Mouse (Mus musculus) right cerebral cortex, postnatal 25 days (tissue): ENCODE data around the gene Lrfn2.

ENCODE experiments used
- DNase-seq: peaks from one replicate; pipeline ENCODE4 v3.0.0; 2022

Gene Lrfn2

DNA sequence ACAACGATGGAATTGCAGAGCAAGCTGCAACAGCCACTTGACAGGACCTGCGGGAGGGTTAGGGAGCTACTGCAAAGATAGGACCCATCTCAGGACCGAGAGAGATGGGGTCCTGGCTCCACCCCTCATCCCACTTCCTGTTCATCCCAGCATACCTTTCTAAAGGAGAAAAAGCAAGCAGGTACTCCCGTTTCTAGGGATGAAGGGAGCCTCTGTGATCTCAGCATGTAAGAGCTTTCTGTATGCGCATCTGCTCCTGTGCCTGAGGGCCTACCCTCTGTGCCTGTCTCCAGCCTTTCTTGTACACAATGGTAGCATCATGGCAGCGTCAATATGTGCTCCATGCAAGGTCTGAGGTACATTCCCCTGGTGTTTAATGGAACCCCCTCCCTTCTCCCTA lies 102.9 kb downstream of the Lrfn2 start:
- DNase-seq: no peak

DNA sequence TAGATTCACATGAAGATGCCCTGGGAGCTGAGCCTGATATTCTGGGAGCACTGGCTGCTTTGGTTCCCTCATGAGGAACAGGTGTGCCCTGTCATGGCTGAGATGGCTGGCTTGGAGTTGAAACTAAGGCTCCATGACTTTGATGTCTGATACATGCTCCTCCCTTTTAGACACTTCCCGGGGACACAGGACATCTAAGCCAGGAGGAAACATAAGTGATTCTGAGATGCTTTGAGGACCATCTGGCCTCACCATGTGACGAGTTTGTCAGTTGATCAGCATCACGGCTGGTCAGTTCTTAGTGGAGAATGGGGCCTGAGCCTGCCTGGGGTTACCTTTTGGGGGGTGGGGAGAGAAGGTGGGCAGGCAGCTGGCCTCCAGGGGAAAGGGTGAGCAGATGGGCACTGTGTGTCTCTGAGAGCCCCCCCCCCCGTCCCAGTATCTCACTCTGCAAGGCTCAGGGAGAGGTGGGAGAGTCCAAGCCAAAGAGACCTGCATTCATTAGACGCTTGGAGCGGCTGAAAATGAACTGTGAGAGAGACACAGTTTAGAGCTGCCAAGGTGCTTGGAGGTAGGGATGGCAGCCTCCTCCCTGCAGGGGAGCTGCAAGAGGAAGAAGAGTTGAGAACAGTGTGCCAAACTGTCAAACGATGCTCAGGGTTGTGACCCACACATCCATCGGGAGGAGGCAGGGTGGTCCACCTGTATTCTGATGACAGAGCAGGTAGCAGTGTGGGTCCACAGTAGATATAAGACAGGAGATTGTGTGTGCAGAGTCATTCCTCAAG lies 105.2 kb downstream of the Lrfn2 start:
- DNase-seq: no peak

DNA sequence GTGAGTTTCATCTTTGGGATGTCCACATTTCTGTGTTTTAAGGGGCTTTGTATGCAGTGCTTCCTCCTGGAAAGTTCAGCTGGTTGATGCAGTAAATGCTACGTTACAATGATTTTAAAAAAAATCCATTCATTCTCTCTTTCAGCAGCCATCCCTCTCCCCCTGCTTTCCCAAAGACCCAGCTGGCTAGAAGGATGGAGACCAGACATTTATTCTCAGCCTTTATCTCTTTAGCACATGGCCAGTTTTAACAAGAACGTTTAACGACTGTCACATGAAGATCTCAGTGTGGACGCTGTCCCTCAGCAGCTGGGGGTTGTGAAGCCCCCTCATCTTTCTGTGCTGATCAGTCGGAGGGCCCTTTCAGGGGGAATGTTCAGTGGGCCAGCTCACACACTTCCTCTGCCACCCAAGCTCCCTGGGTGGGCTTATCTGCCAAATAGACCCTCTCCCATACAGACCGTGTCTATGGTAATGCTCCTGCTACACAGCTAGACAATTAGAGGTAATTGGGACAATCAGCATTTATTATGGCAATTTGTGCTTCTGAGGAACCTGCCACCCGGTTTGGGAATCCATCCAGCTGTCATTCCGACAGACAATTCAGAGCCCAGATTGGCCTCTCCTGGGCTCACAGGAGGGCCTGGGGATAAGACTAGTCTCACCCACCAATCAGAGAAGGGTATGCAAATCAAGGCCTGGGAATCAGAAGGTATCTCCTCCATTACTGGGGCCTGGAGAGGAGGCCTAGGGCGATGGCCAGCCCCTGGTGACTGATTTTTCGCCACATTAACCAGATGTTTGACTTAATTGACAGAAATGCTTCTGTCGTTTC lies 111.8 kb downstream of the Lrfn2 start:
- no peak for DNase-seq

DNA sequence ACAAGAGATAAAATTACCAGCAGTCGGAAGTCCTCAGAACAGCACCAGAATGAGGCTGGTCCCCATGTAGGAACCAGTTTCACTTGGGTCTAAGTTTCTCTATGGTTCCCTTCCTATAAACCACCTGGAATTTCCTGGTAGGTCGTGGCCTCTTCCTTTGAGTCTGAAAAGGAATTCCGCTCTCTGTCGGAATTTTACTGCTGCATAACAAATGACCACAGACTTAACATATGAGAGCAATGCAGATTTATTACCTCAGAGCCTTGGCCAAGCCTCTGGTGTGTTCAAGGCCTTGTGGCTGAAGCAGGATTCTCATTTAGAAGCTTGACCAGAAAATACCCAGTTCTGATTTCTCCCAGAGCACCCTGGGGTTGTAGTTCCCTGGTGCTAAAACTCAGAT lies 115.7 kb downstream of the Lrfn2 start:
- no peak for DNase-seq

DNA sequence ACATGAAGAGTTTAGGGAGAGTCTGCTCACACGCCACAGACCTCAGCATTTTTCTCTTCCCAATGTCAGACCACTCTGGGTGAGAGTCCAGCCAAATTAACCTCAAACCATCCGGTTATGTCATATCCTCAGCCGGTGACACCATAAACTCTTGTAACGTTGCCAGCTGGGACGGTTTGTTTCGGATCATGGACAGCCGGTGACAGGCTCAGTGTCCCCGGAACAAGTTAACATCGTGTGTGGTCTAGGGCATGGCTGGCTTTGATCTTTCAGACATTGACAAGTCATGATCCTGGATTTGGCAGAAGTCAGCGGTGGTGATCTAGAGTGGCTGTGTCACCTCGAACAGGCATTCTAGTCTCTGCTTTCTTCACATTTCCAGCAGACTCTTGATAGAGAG lies 119.1 kb downstream of the Lrfn2 start:
- DNase-seq: no peak

DNA sequence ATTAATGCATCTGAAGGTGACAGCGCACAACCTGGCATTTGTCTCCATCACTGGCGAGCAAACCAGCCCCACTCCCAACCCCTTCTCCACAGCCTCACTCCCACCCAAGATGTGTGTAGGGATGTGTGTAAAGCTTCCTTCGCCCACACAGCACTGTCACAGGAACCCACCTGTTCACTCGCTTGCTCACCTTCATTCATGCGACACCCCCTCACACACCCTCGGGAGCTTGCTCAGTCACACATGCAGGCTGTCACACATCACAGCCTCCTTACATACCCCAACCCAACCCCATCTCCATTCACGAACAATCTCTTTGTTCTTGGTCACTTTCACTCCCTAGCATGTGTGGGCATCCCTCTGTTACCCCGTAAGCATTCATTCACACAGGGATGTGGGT lies 129.0 kb downstream of the Lrfn2 start:
- DNase-seq: peak; percentile 31

DNA sequence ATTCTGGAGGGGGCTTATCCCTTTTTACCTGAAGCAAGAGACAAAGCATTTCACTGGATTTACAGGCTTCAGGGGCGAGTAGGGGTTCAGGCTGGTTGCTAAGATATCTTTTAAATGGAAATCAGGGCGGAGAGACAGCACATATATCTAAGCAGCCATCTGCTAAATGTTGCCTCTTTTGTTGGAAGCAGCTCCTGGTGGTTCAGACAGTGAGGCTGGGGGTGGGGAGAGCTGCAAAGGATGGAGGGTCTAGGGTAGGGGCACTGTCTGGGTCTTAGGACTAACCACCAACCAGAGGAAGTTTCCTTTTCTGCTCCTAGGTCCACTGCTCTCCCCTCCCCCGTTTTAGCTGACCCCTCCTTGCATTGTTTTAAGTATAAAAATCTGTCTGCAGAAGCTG lies 131.6 kb downstream of the Lrfn2 start:
- DNase-seq: no peak

DNA sequence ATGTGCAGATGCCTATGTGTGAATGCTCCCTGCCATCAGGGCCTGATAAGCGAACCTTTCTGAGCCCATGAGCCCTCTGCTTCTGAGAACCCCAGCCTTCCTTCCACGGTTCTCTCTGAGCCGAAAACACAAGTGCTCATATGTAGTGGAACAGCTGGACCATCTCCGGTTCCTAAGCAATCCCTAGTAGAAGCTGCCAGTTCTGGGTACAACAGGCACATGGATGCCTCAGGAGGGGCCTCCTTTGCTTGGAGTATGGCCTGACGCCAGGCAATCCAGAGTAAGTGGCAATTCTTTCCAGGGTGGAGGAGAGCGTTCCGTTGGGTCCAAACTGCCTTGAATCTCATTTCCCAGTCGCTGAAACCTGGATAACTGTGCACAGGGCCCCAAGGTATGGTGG lies 132.3 kb downstream of the Lrfn2 start:
- DNase-seq: peak; percentile 62

DNA sequence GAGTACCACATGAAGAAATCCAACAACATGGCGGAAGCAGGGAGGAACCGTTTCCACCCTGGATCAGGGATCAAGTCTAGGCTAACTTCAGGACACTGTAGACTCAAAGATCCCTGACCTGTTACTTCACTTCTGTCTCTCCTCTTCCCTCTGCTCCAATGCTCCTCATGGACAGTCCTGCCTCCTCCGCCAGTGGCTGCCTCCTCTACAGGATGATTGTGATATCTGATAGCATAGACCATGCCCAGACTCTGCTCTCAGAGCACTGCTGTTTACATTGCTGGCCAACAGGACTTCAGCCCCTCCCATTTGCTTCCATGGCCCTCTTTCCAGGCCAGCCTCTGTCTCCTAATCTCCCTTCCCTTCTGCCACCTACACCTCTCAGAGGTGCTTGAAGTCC lies 132.9 kb downstream of the Lrfn2 start:
- no peak for DNase-seq

DNA sequence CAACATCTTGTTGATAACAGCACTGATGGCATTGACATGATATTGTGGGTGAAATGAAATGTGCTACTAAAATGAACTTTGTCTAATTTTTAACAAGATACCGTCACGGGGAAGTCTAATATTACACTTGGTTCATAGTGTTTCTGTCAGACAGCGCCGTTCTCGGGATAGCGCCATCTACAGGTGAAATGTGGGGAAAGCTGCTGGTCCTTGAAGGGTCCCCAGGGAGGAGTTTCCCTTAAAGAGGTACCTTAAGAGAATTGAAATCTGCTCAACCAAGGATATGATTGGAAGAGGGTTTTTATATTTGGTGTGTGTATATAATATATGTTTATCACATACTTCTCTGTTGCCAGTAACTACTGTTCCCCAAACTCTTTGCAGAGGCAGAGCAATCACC lies 134.6 kb downstream of the Lrfn2 start:
- DNase-seq: no peak

DNA sequence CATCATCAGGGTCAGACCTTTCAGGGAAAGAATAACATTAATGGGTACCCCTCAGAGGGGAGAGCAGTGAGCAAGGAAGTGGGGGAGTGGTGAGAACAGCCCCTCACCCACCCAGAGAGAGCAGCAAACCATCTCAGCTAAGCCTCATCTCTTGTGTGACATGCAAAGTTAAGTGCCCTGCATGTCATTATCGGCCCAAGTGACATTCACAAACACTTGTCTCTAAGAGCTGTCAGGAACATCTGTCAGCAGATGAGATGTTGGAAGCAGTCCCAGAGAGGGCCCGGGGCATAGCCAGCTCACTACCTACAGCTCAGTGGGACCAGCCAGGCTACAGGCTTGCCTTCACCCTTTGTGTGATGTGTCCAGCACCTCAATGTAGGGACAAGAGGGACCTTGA lies 146.0 kb downstream of the Lrfn2 start:
- no peak for DNase-seq

DNA sequence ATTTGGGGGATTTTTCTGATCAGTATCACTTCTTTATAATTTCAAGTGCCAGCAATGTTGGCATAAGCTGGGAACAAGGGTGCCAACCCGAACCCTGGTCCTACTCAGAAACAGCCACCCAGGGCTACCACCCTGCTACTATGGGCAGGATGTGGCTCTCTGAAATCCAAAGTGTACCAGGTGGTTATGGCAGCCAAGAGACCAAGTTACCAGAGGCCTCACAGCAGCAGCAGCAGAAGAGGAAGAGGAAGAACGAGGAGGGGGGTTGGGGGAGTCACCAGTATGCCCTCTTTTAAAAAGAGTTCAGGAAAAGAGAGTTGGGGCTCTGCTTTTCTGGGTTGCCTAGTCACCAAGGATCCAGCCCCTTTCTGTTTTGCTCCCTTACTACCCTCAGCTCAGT lies 147.5 kb downstream of the Lrfn2 start:
- no peak for DNase-seq

DNA sequence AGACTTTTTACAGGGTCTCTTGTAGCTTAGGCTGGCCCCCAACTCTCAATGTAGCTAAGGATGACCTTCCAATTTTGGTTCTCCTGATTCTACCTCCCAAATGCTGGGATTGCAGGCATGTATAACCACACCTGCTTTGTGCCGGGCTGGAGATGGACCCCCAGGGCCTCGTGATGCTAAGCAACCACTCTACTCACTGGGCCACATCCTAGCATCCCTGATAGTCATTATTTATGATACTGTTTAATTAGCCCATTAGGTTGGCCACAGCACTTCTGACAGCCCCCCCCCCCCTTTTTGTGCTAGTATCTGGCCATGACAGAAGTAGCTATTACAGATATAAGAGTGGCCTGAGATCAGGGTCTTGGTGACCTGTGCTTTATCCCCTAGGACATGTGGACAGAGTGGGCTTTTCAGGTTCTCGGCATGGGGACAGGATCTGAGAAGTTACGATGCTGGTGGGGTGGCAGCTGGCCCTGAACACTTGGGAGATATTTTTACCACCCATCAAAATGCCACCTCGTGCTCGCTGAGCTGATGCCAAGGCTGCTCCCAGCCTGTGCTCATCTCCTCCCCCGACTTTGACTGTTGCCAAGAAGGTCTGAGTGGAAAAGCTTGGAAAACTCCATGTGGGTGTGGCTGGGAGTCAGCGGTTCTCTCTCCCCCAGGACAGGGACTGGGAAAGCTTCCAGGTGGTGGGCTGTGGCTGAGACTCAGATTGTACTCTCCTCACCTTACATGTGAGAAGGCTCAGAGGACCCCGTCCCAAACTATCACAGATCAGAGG lies 151.6 kb downstream of the Lrfn2 start:
- peak; percentile 80 for DNase-seq

DNA sequence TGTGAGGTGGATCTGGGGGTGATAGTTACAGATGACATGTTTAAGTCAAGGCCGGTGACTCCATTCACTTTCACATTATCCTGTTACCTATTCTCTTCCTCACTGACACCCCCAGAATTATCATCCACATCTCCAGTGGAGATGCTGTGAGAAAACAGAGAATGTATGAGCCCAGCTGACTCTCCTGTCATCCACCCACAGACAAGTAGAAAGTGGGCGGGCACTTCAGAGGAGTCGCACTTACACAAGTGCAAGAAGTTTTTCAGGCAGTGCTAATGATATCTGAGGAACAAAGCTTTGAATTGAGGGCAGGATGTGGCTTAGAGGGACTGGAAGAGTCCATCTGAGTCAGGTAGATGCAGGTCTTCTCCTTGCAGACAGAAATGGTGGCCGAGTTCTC lies 152.9 kb downstream of the Lrfn2 start:
- peak; percentile 49 for DNase-seq

DNA sequence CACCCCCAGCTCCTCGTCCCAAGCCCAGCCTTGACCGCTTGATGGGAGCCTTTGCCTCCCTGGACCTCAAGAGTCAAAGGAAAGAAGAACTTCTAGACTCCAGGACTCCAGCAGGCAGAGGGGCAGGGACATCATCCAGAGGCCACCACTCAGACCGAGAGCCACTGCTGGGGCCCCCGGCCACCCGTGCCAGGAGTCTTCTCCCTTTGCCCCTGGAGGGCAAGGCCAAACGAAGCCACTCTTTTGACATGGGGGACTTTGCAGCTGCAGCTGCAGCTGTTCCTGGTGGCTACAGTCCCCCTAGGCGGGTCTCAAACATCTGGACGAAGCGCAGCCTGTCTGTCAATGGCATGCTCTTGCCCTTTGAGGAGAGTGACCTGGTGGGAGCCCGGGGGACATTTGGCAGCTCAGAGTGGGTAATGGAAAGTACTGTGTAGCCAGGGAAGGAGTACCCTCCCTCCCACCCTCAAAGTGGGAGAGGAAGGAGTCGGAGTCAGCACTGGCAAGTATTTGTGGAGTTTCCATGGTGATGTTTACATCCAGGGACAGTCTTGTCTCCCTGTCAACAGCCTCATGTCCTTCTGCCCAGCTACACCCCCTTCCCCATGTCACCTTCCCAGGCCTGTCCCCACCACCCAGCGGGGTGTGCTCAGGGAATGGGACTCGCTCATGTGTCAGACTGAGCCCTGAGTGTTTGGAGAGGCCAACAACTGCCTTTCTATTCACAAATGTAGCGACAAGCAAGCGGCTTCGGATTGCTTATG lies 164.8 kb downstream of the Lrfn2 start:
- DNase-seq: no peak

DNA sequence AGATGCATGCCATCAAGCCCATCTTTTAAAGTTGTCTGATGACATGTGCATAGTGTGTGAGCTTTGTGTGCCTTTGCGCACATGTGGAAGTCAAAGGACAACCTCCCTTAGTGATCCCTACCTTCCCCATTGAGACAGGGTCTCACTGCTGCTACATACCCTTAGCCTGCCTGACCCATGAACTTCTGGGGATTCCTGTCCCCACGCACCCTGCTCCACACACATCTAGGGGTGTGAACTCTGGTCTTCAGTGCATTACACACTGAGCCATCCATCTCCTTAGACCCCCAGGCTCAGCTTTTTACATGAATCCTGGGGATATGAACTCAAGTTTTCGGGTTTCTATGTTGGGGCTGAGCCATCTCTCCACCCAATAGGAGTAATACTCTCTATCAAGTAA lies 179.2 kb downstream of the Lrfn2 start:
- no peak for DNase-seq

DNA sequence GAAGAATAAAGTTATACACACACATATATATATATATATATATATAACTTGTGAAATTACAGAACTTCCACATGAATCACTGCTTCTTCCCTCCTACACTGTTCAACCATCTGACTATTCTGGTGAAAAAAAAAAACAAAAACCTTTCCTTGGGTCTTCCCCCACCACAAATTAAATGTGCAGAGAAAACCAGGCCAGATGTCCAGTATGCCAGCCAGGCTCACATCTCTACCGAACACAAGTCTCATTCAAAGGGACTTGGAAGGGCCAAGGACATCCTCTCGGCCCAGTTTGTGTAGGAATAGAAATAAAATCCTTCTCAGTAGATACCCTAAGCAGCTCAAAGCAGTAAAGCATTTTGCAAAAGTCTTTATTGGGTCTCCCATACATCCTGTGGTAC lies 179.7 kb downstream of the Lrfn2 start:
- DNase-seq: peak; percentile 33

DNA sequence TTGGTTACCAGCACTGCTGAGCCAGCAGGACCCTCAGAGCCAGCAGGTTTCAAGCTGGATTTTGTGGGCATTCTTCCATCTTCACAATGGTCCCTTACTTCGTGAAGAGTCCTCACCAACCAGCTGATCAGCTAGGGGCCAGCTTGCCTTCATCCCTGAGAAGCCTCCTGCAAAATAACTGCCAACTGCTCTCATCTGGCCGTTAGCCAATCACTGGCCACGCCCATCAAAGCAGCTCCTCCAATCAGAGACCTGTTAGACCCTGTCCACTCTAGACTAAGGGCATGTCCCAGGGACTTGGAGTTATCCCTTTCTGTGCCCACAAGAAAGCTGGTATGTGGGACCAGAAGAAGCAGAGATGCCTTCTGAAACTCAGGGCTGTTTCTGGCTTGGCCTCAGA lies 181.2 kb downstream of the Lrfn2 start:
- no peak for DNase-seq

DNA sequence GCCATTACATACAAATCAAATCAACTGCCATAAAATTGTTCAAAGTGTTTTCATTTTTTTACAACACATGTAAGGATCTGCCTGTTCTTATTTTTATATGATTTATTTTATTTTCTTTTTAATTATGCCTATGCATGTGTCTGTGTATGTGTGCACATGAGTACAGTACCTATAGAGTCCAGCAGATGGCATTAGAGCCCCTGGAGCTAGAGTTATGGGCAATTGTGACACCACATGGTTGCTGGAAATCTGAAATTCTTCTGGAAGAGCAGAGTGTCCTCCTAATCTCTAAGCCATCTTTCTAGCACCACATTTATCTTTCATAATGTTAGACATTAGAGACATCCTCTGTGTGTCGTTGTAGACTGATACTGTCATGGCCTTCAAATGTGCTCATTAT lies 192.0 kb downstream of the Lrfn2 start:
- no peak for DNase-seq

DNA sequence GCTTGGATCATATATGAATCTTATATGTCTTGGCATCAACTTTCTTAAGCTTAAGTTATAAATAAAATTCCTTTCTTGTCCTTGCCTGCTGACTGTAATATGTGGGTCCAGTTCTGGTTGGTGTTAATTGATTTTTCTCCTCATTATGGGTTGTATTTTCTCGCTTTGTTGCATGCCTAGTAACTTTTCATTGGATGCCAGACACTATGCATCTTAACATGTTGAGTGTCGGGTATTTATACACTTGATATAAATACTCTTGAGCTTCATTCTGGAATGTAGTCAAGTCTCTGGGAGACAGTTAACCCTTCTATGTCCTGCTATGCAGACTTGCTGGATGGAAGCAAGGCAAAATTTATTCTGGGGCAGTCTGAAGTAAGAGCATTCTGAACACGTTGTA lies 192.5 kb downstream of the Lrfn2 start:
- no peak for DNase-seq
